ENCODE assay signal across 21 mouse cellular contexts in the genomic region with DNA sequence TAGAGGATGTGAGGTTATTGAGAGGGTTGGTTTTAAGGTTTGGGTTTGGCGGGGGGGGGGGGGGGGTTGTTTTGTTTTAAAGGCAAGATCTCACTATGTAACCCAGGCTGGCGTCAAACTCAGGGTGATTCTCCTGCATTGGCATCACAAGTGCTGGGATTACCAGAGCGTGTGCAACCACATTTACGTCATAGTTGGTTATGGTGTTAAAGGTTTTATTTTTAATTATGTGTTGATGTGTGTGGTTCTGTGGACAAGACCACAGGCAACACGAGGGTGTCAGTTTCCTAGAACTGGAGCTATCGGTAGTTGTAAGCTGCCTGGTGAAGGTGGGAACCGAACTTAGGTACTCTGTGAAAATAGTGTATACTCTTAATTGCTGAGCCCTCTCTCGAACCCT. TPM values are rescaled to one million over a fixed set of nuclear protein-coding genes. Genes with fewer than 3 reads are reported as not detected.
DNase-seq lines count a peak whose midpoint lies in the region; ATAC-seq and TF ChIP-seq lines count a peak whose summit lies in the region.
"Had no signal": no experiment of that assay in that cellular context is flagged by ENCODE, and none has a peak within 500 bp of the region (broad histone marks: within the 10 kb centered on the region; RNA-seq: fewer than 3 reads in every experiment).

No protein-coding gene starts in this region.

- no peak overlapping the region for H3K4me3 ChIP-seq in hindbrain, embryonic 10.5 days
- H3K4me3 ChIP-seq in hindbrain, postnatal 0 days (ENCODE audit: low read length), result no peak overlapping the region
- H3K4me3 ChIP-seq in heart, embryonic 12.5 days, result no peak overlapping the region
- H3K4me3 ChIP-seq: left cerebral cortex, adult 2 months; liver, embryonic 13.5 days; midbrain, embryonic 12.5 days had no signal

- H3K9me3 ChIP-seq in hindbrain, embryonic 10.5 days, result no peaks in the 10 kb centered on the region
- H3K9me3 ChIP-seq in hindbrain, postnatal 0 days (ENCODE audit: low read length), result no peaks in the 10 kb centered on the region
- no peaks in the 10 kb centered on the region for H3K9me3 ChIP-seq in heart, embryonic 12.5 days (replicated peaks)
- H3K9me3 ChIP-seq: liver, embryonic 13.5 days; midbrain, embryonic 12.5 days had no signal

- no peaks in the 10 kb centered on the region for H3K27me3 ChIP-seq in hindbrain, embryonic 10.5 days (ENCODE audit: insufficient read depth, poor library complexity, severe bottlenecking)
- H3K27me3 ChIP-seq in hindbrain, postnatal 0 days (ENCODE audit: insufficient read depth, low read length), result no peaks in the 10 kb centered on the region
- H3K27me3 ChIP-seq in heart, embryonic 12.5 days (replicated peaks), result no peaks in the 10 kb centered on the region
- H3K27me3 ChIP-seq: liver, embryonic 13.5 days had no signal

- no peak for ATAC-seq in hindbrain, postnatal 0 days
- ATAC-seq in heart, embryonic 12.5 days (ENCODE audit: insufficient number of reproducible peaks, low FRiP score), result no peak
- ATAC-seq in granulocyte monocyte progenitor cell, adult 5-6 weeks (replicated peaks; ENCODE audit: poor library complexity, severe bottlenecking), result no peak
- ATAC-seq: forebrain, postnatal 0 days had no signal

- TF ChIP-seq CTCF in hindbrain, postnatal 0 days (IDR thresholded peaks at IDR 0.05; ENCODE audit: low read depth), result no peak

- H3K4me1 ChIP-seq in hindbrain, embryonic 10.5 days (replicated peaks), result peaks cover 34% of the 10 kb centered on the region
- H3K4me1 ChIP-seq in hindbrain, postnatal 0 days (ENCODE audit: insufficient read depth, low read length), result no peaks in the 10 kb centered on the region
- peaks cover 31% of the 10 kb centered on the region for H3K4me1 ChIP-seq in heart, embryonic 12.5 days (replicated peaks)

- no peak overlapping the region for H3K9ac ChIP-seq in hindbrain, postnatal 0 days (replicated peaks; ENCODE audit: low read length)
- no peak overlapping the region for H3K9ac ChIP-seq in heart, embryonic 12.5 days
- H3K9ac ChIP-seq: forebrain, postnatal 0 days; midbrain, embryonic 12.5 days had no signal

- H3K27ac ChIP-seq in hindbrain, embryonic 10.5 days, result peak overlapping the region; percentile 84
- no peak overlapping the region for H3K27ac ChIP-seq in hindbrain, postnatal 0 days
- H3K27ac ChIP-seq in heart, embryonic 12.5 days (ENCODE audit: poor library complexity, severe bottlenecking), result no peak overlapping the region
- H3K27ac ChIP-seq: left cerebral cortex, adult 2 months; liver, embryonic 13.5 days had no signal

- H3K4me2 ChIP-seq in hindbrain, postnatal 0 days (ENCODE audit: low read depth, low read length), result no peak overlapping the region
- no peak overlapping the region for H3K4me2 ChIP-seq in heart, embryonic 12.5 days
- H3K4me2 ChIP-seq: liver, embryonic 13.5 days; midbrain, embryonic 12.5 days had no signal

- no peaks in the 10 kb centered on the region for H3K36me3 ChIP-seq in hindbrain, embryonic 10.5 days
- no peaks in the 10 kb centered on the region for H3K36me3 ChIP-seq in hindbrain, postnatal 0 days (ENCODE audit: insufficient read depth, low read length)
- no peaks in the 10 kb centered on the region for H3K36me3 ChIP-seq in heart, embryonic 12.5 days
- H3K36me3 ChIP-seq: liver, embryonic 13.5 days; midbrain, embryonic 12.5 days had no signal

- WGBS in hindbrain, embryonic 10.5 days, result 79% methylated on average over 7 of the region's 8 CpGs
- WGBS in hindbrain, postnatal 0 days, result 81% methylated on average over 7 of the region's 8 CpGs
- WGBS in heart, embryonic 12.5 days, result 76% methylated on average over 8 of the region's 8 CpGs

- DNase-seq in hindbrain, embryonic 10.5 days (ENCODE audit: low spot score), result no peak
- no peak for DNase-seq in hindbrain, postnatal 0 days (ENCODE audit: low spot score)
- peak; percentile 93 for DNase-seq in CD4-positive helper T cell, adult 2 months (ENCODE audit: low read depth, low spot score)
- DNase-seq in T-cell, adult 2 months (ENCODE audit: low spot score), result peak; percentile 94
- DNase-seq in naive thymus-derived CD4-positive, alpha-beta T cell, adult 2 months (ENCODE audit: low read depth), result peak; percentile 92
- DNase-seq in right cerebral cortex, adult 2 months (ENCODE audit: low spot score in 2 of 2), result no peak
- DNase-seq: adrenal gland, adult 2 months; cerebellum, adult 11 months; cerebellum, adult 9-11 months; forebrain, postnatal 0 days; heart, postnatal 4 days; kidney, adult 2 months; kidney, postnatal 10 days; liver, embryonic 13.5 days; lung, adult 2 months; lung, postnatal 14 days; right cerebral cortex, adult 18-20 months had no signal

RNA-seq across cellular contexts. Expression of a gene that starts 3.7 kb away (rescaled TPM):
- polyA plus RNA-seq in hindbrain, embryonic 10.5 days (2016; fragmentation: Nextera tagmentation; extraction: Ambion mirVana), result 57.5 and 71.8 TPM in 2 replicates
- total RNA-seq in hindbrain, postnatal 0 days (2014; rRNA removed), result 104 and 110 TPM in 2 replicates
- polyA plus RNA-seq in hindbrain, postnatal 0 days (2015; fragmentation: Nextera tagmentation; extraction: Ambion mirVana), result 94.0 and 95.1 TPM in 2 replicates
- 61.9 and 64.4 TPM in 2 replicates for polyA plus RNA-seq in heart, embryonic 12.5 days (2016; fragmentation: Nextera tagmentation; extraction: Ambion mirVana)
- 7.6 and 11.1 TPM in 2 replicates for total RNA-seq in granulocyte monocyte progenitor cell, adult 5-6 weeks (2014; fragmentation: Nextera tagmentation)
- 9.5 and 11.6 TPM in 2 replicates for total RNA-seq in granulocyte monocyte progenitor cell, adult 5-6 weeks (2017)

RNA-seq across cellular contexts. Expression of a gene that starts 59.8 kb away (rescaled TPM):
- 1.3 and 1.9 TPM in 2 replicates for polyA plus RNA-seq in hindbrain, embryonic 10.5 days (2016; fragmentation: Nextera tagmentation; extraction: Ambion mirVana)
- 69.3 and 71.2 TPM in 2 replicates for total RNA-seq in hindbrain, postnatal 0 days (2014; rRNA removed)
- polyA plus RNA-seq in hindbrain, postnatal 0 days (2015; fragmentation: Nextera tagmentation; extraction: Ambion mirVana), result 30.8 and 34.5 TPM in 2 replicates
- 1.6 and 1.7 TPM in 2 replicates for polyA plus RNA-seq in heart, embryonic 12.5 days (2016; fragmentation: Nextera tagmentation; extraction: Ambion mirVana)
- 0.71 and 0.96 TPM in 2 replicates for total RNA-seq in granulocyte monocyte progenitor cell, adult 5-6 weeks (2014; fragmentation: Nextera tagmentation)
- 0.73 and 2.7 TPM in 2 replicates for total RNA-seq in granulocyte monocyte progenitor cell, adult 5-6 weeks (2017)

Comparison
In these comparisons a context has a peak if more than half of its experiments do, and no peak if none do; other contexts are left out.
1. RNA of a gene that starts 59.8 kb away (polyA plus RNA-seq): 30.8 to 34.5 TPM in hindbrain, postnatal 0 days; 1.3 to 1.9 TPM in hindbrain, embryonic 10.5 days and 1.6 to 1.7 TPM in heart, embryonic 12.5 days; every median in the first group is over 10 times any median in the second.
2. DNase-seq: peak in CD4-positive helper T cell, adult 2 months (single experiment), T-cell, adult 2 months (single experiment) and naive thymus-derived CD4-positive, alpha-beta T cell, adult 2 months (single experiment); none in hindbrain, embryonic 10.5 days (single experiment), hindbrain, postnatal 0 days (single experiment) and right cerebral cortex, adult 2 months (0 of 2).